Mouse (Mus musculus) hindbrain, embryonic 10.5 days (tissue): ENCODE measurements at regions not wholly inside any gene's neighbourhood (a gene's known extent, or its start where the extent isn't known, plus 50 kb on each side); places are given as distances from the start of the nearest gene placed in this dataset.
"Not testable (repeated sequence)": the region's sequence is repeated elsewhere in the genome, so short reads cannot be mapped to it uniquely, and the experiment has no call there.

Experiments
- DNase-seq: peaks from one replicate; pipeline ENCODE4 v3.0.0-alpha.2; 2017; ENCODE audit warnings: low spot score
- H3K27ac ChIP-seq: fragments of 300-500 bp; sonication (generic); 2 replicates; pipeline ENCODE4 v1.5.1; 2016; ENCODE audit warnings: mild to moderate bottlenecking, moderate library complexity
- H3K27me3 ChIP-seq: fragments of 300-500 bp; sonication (generic); 2 replicates; pipeline ENCODE4 v1.6.1; 2016; ENCODE audit warnings: mild to moderate bottlenecking; ENCODE audit not compliant: poor library complexity, insufficient read depth, severe bottlenecking
- H3K36me3 ChIP-seq: fragments of 300-500 bp; sonication (generic); 2 replicates; pipeline ENCODE4 v1.6.1; 2016; ENCODE audit warnings: mild to moderate bottlenecking, moderate library complexity
- H3K4me1 ChIP-seq: fragments of 300-500 bp; sonication (generic); replicated peaks from 2 replicates; pipeline ENCODE4 v1.6.1; 2016; ENCODE audit warnings: mild to moderate bottlenecking
- H3K4me3 ChIP-seq: fragments of 300-500 bp; sonication (generic); 2 replicates; pipeline ENCODE4 v1.5.1; 2016; ENCODE audit warnings: mild to moderate bottlenecking, moderate library complexity
- H3K9me3 ChIP-seq: fragments of 300-500 bp; sonication (generic); 2 replicates; pipeline ENCODE4 v1.6.1; 2016; ENCODE audit warnings: mild to moderate bottlenecking, moderate library complexity
- WGBS: fragments of 180-500 bp; shearing (Covaris S2); methylation state at CpG from one replicate; pipeline ENCODE4 v1.1.7; 2016; 5-methylcytosine and 5-hydroxymethylcytosine counted together

DNA sequence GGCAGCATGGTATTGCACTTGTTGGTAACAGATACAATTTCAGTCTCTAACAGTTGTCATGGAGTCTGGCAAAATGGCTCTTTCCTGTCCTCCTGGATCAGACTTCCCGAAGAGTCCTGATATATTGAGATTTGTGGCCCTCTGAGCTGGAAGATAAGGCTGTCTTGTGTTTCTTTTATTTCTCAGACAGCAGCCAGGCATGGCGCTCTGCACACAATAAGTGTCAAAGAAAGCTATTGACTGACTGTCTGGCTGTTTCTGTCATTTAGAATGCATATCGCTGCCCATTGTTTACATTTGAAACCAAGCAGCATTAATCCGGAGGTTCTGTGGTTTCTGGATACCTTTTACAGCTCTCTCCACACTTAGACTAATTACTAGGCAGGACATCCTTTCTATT lies 402.8 kb downstream of the Rprm start:
- H3K27me3 ChIP-seq = no peaks in the 10 kb centered on the region
- WGBS = 30% methylated on average over 4 of the region's 4 CpGs
- no peaks in the 10 kb centered on the region for H3K36me3 ChIP-seq
- no peaks in the 10 kb centered on the region for H3K9me3 ChIP-seq
- DNase-seq = no peak
- peaks cover 8% of the 10 kb centered on the region for H3K4me1 ChIP-seq
- H3K4me3 ChIP-seq = no peak overlapping the region
- peak overlapping the region; percentile 50 for H3K27ac ChIP-seq

DNA sequence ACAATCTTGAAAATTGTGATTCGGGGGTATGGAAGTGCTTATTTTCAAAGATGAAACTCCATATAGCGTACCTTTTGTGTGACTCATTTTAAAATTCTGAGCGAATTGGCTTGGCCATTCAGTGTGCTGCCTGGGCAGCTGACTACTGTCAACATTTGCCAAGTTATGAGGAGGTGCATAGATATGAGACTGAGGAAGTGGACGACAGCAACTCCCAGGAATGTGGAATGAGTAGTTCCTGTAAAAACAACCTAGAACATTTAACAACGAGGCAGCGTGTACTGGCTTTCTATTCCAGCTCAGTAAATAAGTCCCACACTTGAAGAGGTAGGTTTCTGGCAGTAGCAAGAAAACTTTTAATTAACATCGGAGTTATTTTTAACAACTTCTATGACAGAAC lies 398.1 kb downstream of the Rprm start:
- H3K27me3 ChIP-seq = no peaks in the 10 kb centered on the region
- H3K27ac ChIP-seq = no peak overlapping the region
- H3K4me1 ChIP-seq = peaks cover 9% of the 10 kb centered on the region
- H3K36me3 ChIP-seq = no peaks in the 10 kb centered on the region
- H3K4me3 ChIP-seq = no peak overlapping the region
- WGBS = 91% methylated on average over 7 of the region's 7 CpGs
- no peak for DNase-seq
- H3K9me3 ChIP-seq = no peaks in the 10 kb centered on the region

DNA sequence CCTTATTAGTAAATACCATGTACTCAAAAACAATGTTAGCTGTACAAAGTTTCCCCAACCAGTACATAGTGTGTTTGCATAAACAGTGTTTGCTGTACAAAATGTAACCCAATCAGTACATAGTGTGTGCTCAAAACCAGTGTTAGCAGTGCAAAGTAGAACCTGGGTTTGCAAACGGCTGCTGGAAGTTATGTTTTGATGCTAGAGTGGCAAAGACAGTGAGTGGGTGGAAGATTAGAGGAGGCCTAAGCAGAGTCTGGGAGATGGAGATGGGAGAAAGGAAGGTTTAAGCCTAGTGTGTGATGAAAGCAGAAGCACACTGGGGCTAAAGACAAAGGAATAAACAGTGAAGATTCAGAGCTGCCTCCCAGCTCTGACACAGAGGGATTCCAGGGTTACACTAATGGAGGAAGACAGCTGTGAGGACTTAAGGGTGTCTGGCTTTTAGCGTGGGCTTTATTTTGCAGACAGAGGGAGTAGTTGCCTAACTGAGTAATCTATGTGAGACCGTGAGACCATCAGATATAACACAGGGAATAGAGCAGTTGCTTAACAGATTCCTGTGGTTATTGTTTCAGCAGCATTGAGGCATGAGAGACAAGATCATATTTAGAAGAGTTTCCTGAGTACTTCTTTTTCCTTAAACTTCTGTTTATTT lies 396.0 kb downstream of the Rprm start:
- 60% methylated on average over 3 of the region's 3 CpGs for WGBS
- Histone ChIP-seq H3K27ac (no peak overlapping the region), H3K27me3 (no peaks in the 10 kb centered on the region), H3K4me1 (0 out of 2 replicates have a peak, but pooled peaks cover 3% of the 10 kb centered on the region), H3K4me3 (no peak overlapping the region), H3K36me3 (no peaks in the 10 kb centered on the region), H3K9me3 (no peaks in the 10 kb centered on the region)
- no peak for DNase-seq

DNA sequence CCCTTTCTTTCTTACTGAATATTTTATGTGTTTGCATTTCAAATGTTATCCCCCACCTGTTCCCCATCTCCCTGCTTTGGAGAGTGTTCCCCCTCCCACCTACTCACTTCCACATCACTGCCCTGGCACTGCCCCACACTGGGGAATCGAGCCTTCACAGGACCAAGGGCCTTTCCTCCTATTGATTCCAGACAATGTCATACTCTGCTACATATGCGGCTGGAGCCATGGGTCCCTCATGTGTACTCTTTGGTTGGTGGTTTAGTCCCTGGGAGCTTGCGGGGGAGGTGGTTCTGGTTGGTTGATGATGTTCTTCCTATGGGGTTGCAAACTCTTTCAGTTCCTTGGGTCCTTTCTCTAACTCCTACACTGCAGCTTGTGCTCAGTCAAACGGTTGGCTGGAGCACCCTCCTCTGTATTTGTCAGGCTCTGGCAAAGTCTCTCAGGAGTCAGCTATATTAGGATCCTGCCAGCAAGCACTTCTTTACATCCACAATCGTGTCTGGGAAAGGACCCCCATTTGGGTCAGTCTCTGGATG lies 393.7 kb downstream of the Rprm start:
- no peak overlapping the region for H3K4me3 ChIP-seq
- DNase-seq = no peak
- no peaks in the 10 kb centered on the region for H3K27me3 ChIP-seq
- no peaks in the 10 kb centered on the region for H3K36me3 ChIP-seq
- 0 out of 2 replicates have a peak, but pooled peaks cover 3% of the 10 kb centered on the region for H3K4me1 ChIP-seq
- H3K9me3 ChIP-seq = no peaks in the 10 kb centered on the region
- no peak overlapping the region for H3K27ac ChIP-seq
- WGBS = 55% methylated on average over 5 of the region's 5 CpGs

DNA sequence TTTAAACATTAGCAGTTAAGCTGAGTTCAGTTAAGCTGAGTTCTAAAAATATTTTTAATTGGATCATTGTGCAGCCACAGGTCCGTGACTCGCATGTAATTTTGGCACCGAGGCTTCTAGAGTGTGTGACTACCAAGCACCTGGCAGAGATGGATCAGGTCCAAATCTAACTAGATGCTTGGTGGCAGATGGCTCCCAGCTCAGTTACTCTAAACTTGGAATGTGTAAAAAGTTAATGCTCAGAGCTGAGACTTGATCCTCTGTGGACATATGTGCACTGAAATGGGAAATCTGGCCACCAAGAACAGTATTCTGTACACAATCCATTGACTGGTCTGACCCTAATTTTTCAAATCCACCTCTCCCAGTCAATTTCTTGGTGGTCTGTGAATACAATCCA lies 374.1 kb downstream of the Rprm start:
- Histone ChIP-seq H3K9me3 (no peaks in the 10 kb centered on the region), H3K27ac (no peak overlapping the region), H3K4me3 (no peak overlapping the region), H3K4me1 (no peaks in the 10 kb centered on the region), H3K36me3 (no peaks in the 10 kb centered on the region), H3K27me3 (no peaks in the 10 kb centered on the region)
- DNase-seq = no peak
- WGBS = 94% methylated on average over 3 of the region's 3 CpGs

DNA sequence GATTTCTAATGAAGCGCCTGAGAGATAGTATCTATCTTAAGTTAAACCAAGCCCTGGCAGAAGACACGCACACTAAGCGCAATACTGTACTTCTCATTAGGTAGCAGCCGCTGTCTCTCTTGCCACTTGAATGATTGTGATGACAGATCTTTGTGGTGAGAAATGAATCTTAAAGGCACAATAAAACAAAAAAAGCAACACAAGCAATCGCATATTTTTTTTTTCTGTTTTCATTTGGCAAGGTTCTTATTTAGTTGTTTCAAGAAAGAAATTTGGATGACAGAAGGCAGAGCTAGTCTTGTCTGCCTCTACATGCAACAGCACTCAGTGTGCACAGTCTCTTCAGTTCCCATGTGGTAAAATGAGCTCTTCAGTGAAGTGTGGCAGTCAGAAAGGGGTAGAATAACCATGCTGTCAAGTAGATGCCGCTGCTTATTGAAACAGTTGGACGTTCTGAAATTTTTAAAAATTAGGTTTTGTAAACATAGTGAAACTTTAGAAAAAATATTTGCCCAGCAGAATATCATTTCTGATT lies 372.2 kb downstream of the Rprm start:
- Histone ChIP-seq H3K4me1 (no peaks in the 10 kb centered on the region), H3K36me3 (no peaks in the 10 kb centered on the region), H3K27ac (no peak overlapping the region), H3K4me3 (no peak overlapping the region), H3K9me3 (no peaks in the 10 kb centered on the region), H3K27me3 (no peaks in the 10 kb centered on the region)
- 92% methylated on average over 7 of the region's 7 CpGs for WGBS
- DNase-seq = no peak

DNA sequence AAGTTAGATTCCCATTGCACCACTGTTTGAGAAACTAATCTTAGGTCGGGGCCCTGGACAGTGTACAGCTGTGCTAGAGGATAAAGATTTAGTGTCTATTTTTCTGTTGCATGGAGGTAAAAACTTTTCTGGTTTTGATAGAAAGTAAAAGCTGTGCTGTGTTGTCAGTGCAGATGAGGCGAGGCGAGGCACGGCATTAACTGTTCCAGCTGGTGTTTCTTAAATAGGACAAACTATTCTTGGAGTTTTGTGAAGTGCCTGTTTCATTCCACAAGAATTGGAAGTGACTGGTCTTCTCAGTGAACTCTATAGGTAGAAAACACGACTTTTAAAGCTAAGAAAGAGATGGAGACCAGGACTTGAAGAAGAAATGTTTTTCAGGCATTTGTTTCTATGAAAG lies 370.3 kb downstream of the Rprm start:
- no peaks in the 10 kb centered on the region for H3K36me3 ChIP-seq
- H3K4me1 ChIP-seq = no peaks in the 10 kb centered on the region
- 78% methylated on average over 5 of the region's 5 CpGs for WGBS
- no peaks in the 10 kb centered on the region for H3K9me3 ChIP-seq
- no peak overlapping the region for H3K4me3 ChIP-seq
- DNase-seq = no peak
- H3K27ac ChIP-seq = no peak overlapping the region
- H3K27me3 ChIP-seq = no peaks in the 10 kb centered on the region

DNA sequence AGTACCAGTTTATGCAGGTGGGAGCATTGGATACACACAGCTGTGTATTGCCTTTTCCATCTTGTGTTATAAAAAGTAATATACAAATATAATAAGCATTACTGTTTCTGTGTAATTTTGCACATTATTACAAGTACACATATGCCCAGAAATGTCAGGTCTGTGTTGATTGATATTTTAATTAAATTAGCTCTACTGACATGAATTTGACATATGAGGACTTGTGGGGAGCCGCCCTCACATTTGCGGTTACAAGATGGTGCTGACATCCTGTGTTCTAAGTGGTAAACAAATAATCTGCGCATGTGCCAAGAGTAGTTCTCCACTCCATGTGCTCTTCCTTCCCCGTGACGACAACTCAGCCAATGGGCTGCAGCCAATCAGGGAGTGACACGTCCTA lies 362.1 kb downstream of the Rprm start:
- H3K27ac ChIP-seq = no peak overlapping the region
- DNase-seq = no peak
- H3K9me3 ChIP-seq = no peaks in the 10 kb centered on the region
- 91% methylated on average over 6 of the region's 6 CpGs for WGBS
- no peak overlapping the region for H3K4me3 ChIP-seq
- no peaks in the 10 kb centered on the region for H3K27me3 ChIP-seq
- no peaks in the 10 kb centered on the region for H3K36me3 ChIP-seq
- H3K4me1 ChIP-seq = no peaks in the 10 kb centered on the region

DNA sequence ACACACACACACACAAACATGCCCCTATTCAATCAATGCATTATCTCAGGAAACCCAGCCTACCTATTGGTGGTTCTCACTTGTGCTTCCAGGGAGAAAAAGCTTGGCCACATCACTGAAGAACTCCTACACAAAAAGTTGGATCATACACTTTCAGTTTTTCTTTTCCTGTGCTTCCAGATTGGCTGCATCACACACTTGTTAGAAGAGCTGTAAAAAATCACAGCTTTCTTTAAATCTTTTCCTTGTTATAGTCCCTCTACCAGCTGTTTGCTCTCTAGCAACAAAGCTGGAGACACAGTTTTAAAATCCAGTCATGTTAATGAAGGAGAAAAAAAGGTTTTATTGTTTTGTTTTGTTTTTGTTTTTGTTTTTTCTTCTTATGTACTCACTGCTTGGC lies 356.7 kb downstream of the Rprm start:
- Histone ChIP-seq H3K27me3 (no peaks in the 10 kb centered on the region), H3K4me1 (no peaks in the 10 kb centered on the region), H3K36me3 (no peaks in the 10 kb centered on the region), H3K27ac (no peak overlapping the region), H3K9me3 (no peaks in the 10 kb centered on the region), H3K4me3 (no peak overlapping the region)
- DNase-seq = no peak

DNA sequence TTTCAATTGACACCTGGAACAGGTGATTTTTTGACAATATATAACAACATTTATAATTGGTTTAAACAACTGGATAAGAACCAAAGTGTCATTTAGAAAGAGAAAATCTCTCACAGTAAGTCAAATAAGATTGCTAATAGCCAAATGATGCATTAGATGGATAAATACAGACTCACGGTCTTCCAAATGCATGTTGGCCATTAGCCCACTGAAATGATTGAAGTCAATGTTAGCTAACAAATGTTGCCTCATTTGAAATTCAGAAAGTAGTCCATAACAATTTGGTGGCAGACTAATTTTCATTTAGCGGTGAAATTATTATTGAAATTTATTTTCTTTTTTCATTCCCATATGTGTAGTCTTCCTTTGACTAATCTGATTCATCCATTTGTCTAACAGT lies 354.9 kb downstream of the Rprm start:
- H3K9me3 ChIP-seq = no peaks in the 10 kb centered on the region
- H3K27me3 ChIP-seq = no peaks in the 10 kb centered on the region
- no peak overlapping the region for H3K27ac ChIP-seq
- H3K36me3 ChIP-seq = no peaks in the 10 kb centered on the region
- DNase-seq = no peak
- H3K4me3 ChIP-seq = no peak overlapping the region
- 94% methylated on average over 2 of the region's 2 CpGs for WGBS
- no peaks in the 10 kb centered on the region for H3K4me1 ChIP-seq

DNA sequence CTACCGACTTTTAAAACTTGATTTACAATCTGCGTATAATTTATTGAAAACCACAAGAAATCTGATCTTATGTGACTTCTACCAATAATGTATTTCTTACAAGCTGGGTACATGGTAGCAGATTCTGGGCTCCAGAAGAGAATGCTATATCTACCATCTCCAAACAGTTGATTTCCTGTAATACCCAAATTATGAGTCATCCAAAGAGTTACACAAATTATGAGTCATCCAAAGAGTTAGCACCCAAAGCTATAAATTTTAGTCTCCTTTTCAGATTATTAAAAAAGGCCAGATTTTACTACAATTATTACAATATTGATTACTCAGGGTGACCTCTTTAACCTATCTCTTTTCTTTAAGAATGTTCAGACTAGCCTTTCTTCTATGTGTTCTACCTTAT lies 321.9 kb downstream of the Rprm start:
- Histone ChIP-seq H3K36me3 (no peaks in the 10 kb centered on the region), H3K9me3 (no peaks in the 10 kb centered on the region), H3K4me3 (no peak overlapping the region), H3K27me3 (no peaks in the 10 kb centered on the region), H3K27ac (no peak overlapping the region), H3K4me1 (no peaks in the 10 kb centered on the region)
- WGBS = 95% methylated on average over 2 of the region's 2 CpGs
- no peak for DNase-seq

DNA sequence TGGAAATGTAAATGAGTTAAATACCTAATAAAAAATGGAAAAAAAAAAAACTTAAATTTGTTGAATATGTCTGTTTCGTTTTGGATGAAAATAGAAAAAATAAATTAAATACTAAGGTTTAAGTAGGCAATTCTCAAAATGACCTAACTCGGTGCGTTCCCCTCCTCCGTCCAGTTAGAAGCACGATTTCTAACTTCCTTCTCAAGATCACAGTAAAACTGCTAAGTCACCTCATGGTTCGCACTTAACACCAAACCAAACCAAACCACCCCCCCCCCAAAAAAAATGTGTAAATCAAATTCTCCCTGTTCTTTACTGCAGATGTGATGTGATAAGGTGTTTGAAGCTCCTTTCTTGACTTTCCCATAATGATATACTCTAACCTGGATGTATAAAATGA lies 303.3 kb downstream of the Rprm start:
- not testable (repeated sequence) for H3K27ac ChIP-seq, H3K9me3 ChIP-seq, H3K4me3 ChIP-seq, H3K36me3 ChIP-seq, DNase-seq, H3K27me3 ChIP-seq, H3K4me1 ChIP-seq
- 97% methylated on average over 3 of the region's 6 CpGs for WGBS

DNA sequence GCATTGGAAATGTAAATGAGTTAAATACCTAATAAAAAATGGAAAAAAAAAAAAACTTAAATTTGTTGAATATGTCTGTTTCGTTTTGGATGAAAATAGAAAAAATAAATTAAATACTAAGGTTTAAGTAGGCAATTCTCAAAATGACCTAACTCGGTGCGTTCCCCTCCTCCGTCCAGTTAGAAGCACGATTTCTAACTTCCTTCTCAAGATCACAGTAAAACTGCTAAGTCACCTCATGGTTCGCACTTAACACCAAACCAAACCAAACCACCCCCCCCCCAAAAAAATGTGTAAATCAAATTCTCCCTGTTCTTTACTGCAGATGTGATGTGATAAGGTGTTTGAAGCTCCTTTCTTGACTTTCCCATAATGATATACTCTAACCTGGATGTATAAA lies 296.8 kb downstream of the Rprm start:
- H3K4me1 ChIP-seq, H3K36me3 ChIP-seq, H3K27me3 ChIP-seq, H3K27ac ChIP-seq, H3K4me3 ChIP-seq, DNase-seq, H3K9me3 ChIP-seq: not testable (repeated sequence)
- 92% methylated on average over 3 of the region's 6 CpGs for WGBS

DNA sequence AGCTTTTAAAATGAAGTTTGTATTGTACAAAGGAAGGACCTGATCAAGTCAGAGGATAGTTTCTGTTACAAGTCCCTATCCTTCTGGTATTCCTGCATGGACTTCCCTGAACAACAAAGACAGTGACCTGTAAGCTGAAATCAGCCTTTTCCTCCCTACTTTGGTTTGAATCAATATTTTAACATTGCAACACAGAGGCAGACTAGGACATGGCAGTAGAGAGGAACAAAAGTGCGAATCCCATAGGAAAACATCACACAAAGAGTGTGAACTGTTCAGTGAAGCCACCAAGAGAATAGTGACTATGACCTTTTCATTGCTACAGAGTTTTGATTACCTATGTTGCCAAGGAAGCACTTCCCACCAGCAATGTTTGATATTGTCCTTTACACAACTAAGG lies 288.7 kb downstream of the Rprm start:
- no peaks in the 10 kb centered on the region for H3K4me1 ChIP-seq
- 72% methylated on average over 1 of the region's 1 CpGs for WGBS
- no peak overlapping the region for H3K27ac ChIP-seq
- H3K4me3 ChIP-seq = no peak overlapping the region
- H3K27me3 ChIP-seq = no peaks in the 10 kb centered on the region
- H3K36me3 ChIP-seq = no peaks in the 10 kb centered on the region
- no peaks in the 10 kb centered on the region for H3K9me3 ChIP-seq
- DNase-seq = no peak
